Mouse (Mus musculus): ENCODE results near the gene Plxnb2. TPM values are rescaled to one million over a fixed set of nuclear protein-coding genes. Genes with fewer than 3 reads are reported as not detected.

The Plxnb2 gene
- polyA plus RNA-seq, 1 experiment, result 89.4 TPM

DNA sequence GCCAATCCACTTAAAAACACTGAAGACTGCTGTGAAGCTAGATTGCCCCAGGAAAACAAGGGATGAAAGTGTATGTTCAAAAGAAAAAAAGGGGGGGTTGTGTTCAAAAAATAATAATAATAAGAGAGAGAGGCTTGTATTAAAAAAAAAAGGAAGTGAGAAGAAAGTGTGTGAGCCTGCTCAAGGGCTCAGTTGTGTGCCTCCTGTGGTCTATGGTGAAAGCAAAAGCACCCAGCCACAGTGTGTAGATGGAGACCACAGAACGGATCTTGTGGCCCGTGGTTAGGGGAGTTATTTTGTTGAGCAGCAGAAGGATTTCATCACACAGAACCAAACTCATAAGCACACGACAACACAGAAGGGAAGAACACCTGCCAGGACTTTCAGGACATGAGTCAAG, 49.3 kb downstream of the Plxnb2 start:
- H3K27ac ChIP-seq (ENCODE audit: insufficient read depth, low read length), result peak overlapping the region; percentile 92

GRCm38 (mm10) chr15:89130245-89130644, 50.3 kb downstream of the Plxnb2 start:
- peaks cover 4% of the 10 kb centered on the region for H3K36me3 ChIP-seq (ENCODE audit: control insufficient read depth, insufficient read depth, low read length)
- peak overlapping the region; percentile 92 for H3K27ac ChIP-seq (ENCODE audit: insufficient read depth, low read length)
- no peak for DNase-seq (ENCODE audit: low read depth in 1 of 2, low spot score in 2 of 2)
- H3K27me3 ChIP-seq (ENCODE audit: control insufficient read depth, insufficient read depth, low read length), result no peaks in the 10 kb centered on the region
- H3K4me3 ChIP-seq (ENCODE audit: extremely low read depth, insufficient read depth, insufficient read length), result no peak overlapping the region
- TF ChIP-seq POLR2A (IDR thresholded peaks at IDR 0.05; ENCODE audit: low read depth, low read length) (no peak), CTCF (IDR thresholded peaks at IDR 0.05; ENCODE audit: extremely low read depth, insufficient read depth, insufficient read length, insufficient replicate concordance) (no peak)
- H3K4me1 ChIP-seq (ENCODE audit: control insufficient read depth, insufficient read depth, insufficient read length), result peaks cover 37% of the 10 kb centered on the region

More for the DNA sequence above, 49.3 kb downstream of the Plxnb2 start:
- Histone ChIP-seq H3K36me3 (ENCODE audit: control insufficient read depth, insufficient read depth, low read length) (no peaks in the 10 kb centered on the region), H3K4me1 (ENCODE audit: control insufficient read depth, insufficient read depth, insufficient read length) (peaks cover 37% of the 10 kb centered on the region), H3K4me3 (ENCODE audit: extremely low read depth, insufficient read depth, insufficient read length) (no peak overlapping the region), H3K27me3 (ENCODE audit: control insufficient read depth, insufficient read depth, low read length) (no peaks in the 10 kb centered on the region)
- no peak for TF ChIP-seq CTCF (IDR thresholded peaks at IDR 0.05; ENCODE audit: extremely low read depth, insufficient read depth, insufficient read length, insufficient replicate concordance)
- no peak for TF ChIP-seq POLR2A (IDR thresholded peaks at IDR 0.05; ENCODE audit: low read depth, low read length)
- WGBS, result 4% methylated on average over 3 of the region's 3 CpGs
- DNase-seq (ENCODE audit: low read depth in 1 of 2, low spot score in 2 of 2), result peak; percentile 80 to 90

GRCm38 (mm10) chr15:89128382-89129350, 51.9 kb downstream of the Plxnb2 start, which contains the start of gene Hdac10:
Gene Hdac10 (minus strand): TSS chr15:89128700.
- Histone ChIP-seq H3K27ac (ENCODE audit: insufficient read depth, low read length) (peak within 1 kb of the TSS; percentile 93), H3K27me3 (ENCODE audit: control insufficient read depth, insufficient read depth, low read length) (no peaks in the 10 kb centered on the region), H3K36me3 (ENCODE audit: control insufficient read depth, insufficient read depth, low read length) (peaks cover 7% of the 10 kb centered on the region), H3K4me1 (ENCODE audit: control insufficient read depth, insufficient read depth, insufficient read length) (peaks cover 37% of the 10 kb centered on the region), H3K4me3 (ENCODE audit: extremely low read depth, insufficient read depth, insufficient read length) (peak within 1 kb of the TSS; percentile 69)
- peak; percentile 80 to 89 for DNase-seq (ENCODE audit: low read depth in 1 of 2, low spot score in 2 of 2)
- 4% methylated on average over 36 of the region's 36 CpGs for WGBS
- TF ChIP-seq POLR2A (IDR thresholded peaks at IDR 0.05; ENCODE audit: low read depth, low read length) (peak; percentile 66), CTCF (IDR thresholded peaks at IDR 0.05; ENCODE audit: extremely low read depth, insufficient read depth, insufficient read length, insufficient replicate concordance) (peak; percentile 69; the same call in 1 of the 2 replicates)

DNA sequence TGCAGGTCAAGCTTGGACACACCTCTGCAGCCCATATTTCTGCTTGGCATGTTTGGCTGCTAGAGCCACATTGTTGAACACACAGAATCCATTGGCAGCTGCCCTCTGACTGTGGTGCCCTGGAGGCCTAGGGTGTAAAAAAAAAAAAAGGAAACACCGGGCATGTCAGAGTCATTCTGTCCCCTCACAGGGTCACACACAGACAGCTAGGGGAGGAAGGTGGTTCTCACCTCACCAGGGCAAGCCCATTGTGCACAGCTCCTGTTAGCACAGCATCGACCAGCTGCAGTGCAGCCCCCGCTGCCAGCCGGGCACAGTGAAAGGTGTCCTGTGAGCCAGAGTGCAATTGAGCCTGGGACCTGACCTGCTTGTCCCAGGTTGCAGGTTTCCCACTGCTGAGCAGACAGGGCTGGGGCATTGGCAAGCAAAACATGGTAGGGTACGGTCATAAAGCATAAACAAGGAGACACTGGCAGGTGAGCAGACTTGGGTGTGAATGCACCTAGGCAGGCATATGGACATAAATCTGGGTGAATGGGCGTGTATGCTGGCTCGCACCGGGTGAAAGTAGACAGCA, 53.1 kb downstream of the Plxnb2 start:
- no peaks in the 10 kb centered on the region for H3K27me3 ChIP-seq (ENCODE audit: control insufficient read depth, insufficient read depth, low read length)
- H3K4me3 ChIP-seq (ENCODE audit: extremely low read depth, insufficient read depth, insufficient read length), result peak overlapping the region; percentile 69; the same call in 1 of the 2 replicates
- no peak for DNase-seq (ENCODE audit: low read depth in 1 of 2, low spot score in 2 of 2)
- WGBS, result 64% methylated on average over 8 of the region's 8 CpGs
- H3K27ac ChIP-seq (ENCODE audit: insufficient read depth, low read length), result no peak overlapping the region
- no peak for TF ChIP-seq POLR2A (IDR thresholded peaks at IDR 0.05; ENCODE audit: low read depth, low read length)
- no peak for TF ChIP-seq CTCF (IDR thresholded peaks at IDR 0.05; ENCODE audit: extremely low read depth, insufficient read depth, insufficient read length, insufficient replicate concordance)
- H3K4me1 ChIP-seq (ENCODE audit: control insufficient read depth, insufficient read depth, insufficient read length), result peaks cover 37% of the 10 kb centered on the region
- H3K36me3 ChIP-seq (ENCODE audit: control insufficient read depth, insufficient read depth, low read length), result peaks cover 7% of the 10 kb centered on the region

DNA sequence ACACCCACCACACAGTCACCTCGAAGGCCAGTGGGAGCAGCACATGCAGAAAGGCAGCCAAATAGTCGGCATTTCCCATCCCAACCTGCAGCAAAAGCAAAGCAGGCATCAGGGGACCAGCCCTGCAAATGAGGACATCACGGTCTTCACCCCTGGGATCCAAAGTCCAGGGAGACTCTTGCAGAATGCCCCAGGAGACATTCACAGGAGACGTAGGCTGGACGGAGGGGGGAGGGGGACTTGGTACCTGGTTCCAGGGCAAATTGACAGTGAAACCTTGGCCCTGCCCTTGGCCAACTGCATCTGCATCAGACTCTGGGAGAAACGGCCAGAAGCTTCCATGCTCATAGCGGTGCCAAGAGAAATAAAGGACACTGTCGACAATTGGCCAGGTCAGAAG, 54.0 kb downstream of the Plxnb2 start:
- H3K4me1 ChIP-seq (ENCODE audit: control insufficient read depth, insufficient read depth, insufficient read length), result peaks cover 37% of the 10 kb centered on the region
- H3K27me3 ChIP-seq (ENCODE audit: control insufficient read depth, insufficient read depth, low read length), result no peaks in the 10 kb centered on the region
- 93% methylated on average over 8 of the region's 8 CpGs for WGBS

GRCm38 (mm10) chr15:89125351-89125750, 55.2 kb downstream of the Plxnb2 start:
- Histone ChIP-seq H3K27me3 (ENCODE audit: control insufficient read depth, insufficient read depth, low read length) (no peaks in the 10 kb centered on the region), H3K4me1 (ENCODE audit: control insufficient read depth, insufficient read depth, insufficient read length) (peaks cover 28% of the 10 kb centered on the region), H3K27ac (ENCODE audit: insufficient read depth, low read length) (no peak overlapping the region), H3K4me3 (ENCODE audit: extremely low read depth, insufficient read depth, insufficient read length) (no peak overlapping the region), H3K36me3 (ENCODE audit: control insufficient read depth, insufficient read depth, low read length) (peaks cover 7% of the 10 kb centered on the region)
- TF ChIP-seq POLR2A (IDR thresholded peaks at IDR 0.05; ENCODE audit: low read depth, low read length), result no peak
- no peak for TF ChIP-seq CTCF (IDR thresholded peaks at IDR 0.05; ENCODE audit: extremely low read depth, insufficient read depth, insufficient read length, insufficient replicate concordance)
- no peak for DNase-seq (ENCODE audit: low read depth in 1 of 2, low spot score in 2 of 2)
- WGBS, result 94% methylated on average over 9 of the region's 9 CpGs

More for the DNA sequence above, 54.0 kb downstream of the Plxnb2 start:
- no peak overlapping the region for H3K4me3 ChIP-seq (ENCODE audit: extremely low read depth, insufficient read depth, insufficient read length)
- peaks cover 7% of the 10 kb centered on the region for H3K36me3 ChIP-seq (ENCODE audit: control insufficient read depth, insufficient read depth, low read length)
- no peak for DNase-seq (ENCODE audit: low read depth in 1 of 2, low spot score in 2 of 2)
- TF ChIP-seq CTCF (IDR thresholded peaks at IDR 0.05; ENCODE audit: extremely low read depth, insufficient read depth, insufficient read length, insufficient replicate concordance) (no peak), POLR2A (IDR thresholded peaks at IDR 0.05; ENCODE audit: low read depth, low read length) (no peak)
- H3K27ac ChIP-seq (ENCODE audit: insufficient read depth, low read length), result no peak overlapping the region

Measured in spleen, adult 2 months (tissue).